Mouse (Mus musculus) hindbrain, embryonic 16.5 days (tissue): Measurements from ENCODE around the gene Pex12. TPM values are rescaled to one million over a fixed set of nuclear protein-coding genes. Genes with fewer than 3 reads are reported as not detected.
A peak's percentile ranks its signal among the peaks of the same experiment; 100 is the strongest.

Experiments
- ATAC-seq: fragments of 200-750 bp; cut with Nextera tagmentation; 2 replicates; pipeline ENCODE4 v1.8.0; 2017; ENCODE audit warnings: moderate TSS enrichment, moderate library complexity
- H3K27ac ChIP-seq: fragments of 300-500 bp; sonication (generic); 2 replicates; pipeline ENCODE4 v1.5.1; 2014; ENCODE audit warnings: low read depth, mild to moderate bottlenecking, control low read depth, low read length, moderate library complexity
- H3K27me3 ChIP-seq: fragments of 300-500 bp; sonication (generic); replicated peaks from 2 replicates; pipeline ENCODE4 v1.6.1; 2014; ENCODE audit warnings: low read length; ENCODE audit not compliant: control insufficient read depth, insufficient read depth
- H3K36me3 ChIP-seq: fragments of 300-500 bp; sonication (generic); 2 replicates; pipeline ENCODE4 v1.6.1; 2014; ENCODE audit warnings: mild to moderate bottlenecking, low read length, moderate library complexity, mixed read lengths; ENCODE audit not compliant: control insufficient read depth, insufficient read depth
- H3K4me1 ChIP-seq: fragments of 300-500 bp; sonication (generic); 2 replicates; pipeline ENCODE4 v1.6.1; 2014; ENCODE audit warnings: low read depth, low read length; ENCODE audit not compliant: control insufficient read depth, insufficient read depth
- H3K4me2 ChIP-seq: fragments of 300-500 bp; sonication (generic); 2 replicates; pipeline ENCODE4 v1.6.1; 2014; ENCODE audit warnings: mild to moderate bottlenecking, low read length, control low read depth, moderate library complexity
- H3K4me3 ChIP-seq: fragments of 300-500 bp; sonication (generic); 2 replicates; pipeline ENCODE4 v1.5.1; 2014; ENCODE audit warnings: mild to moderate bottlenecking, low read length, control low read depth, moderate library complexity
- H3K9ac ChIP-seq: fragments of 300-500 bp; sonication (generic); 2 replicates; pipeline ENCODE4 v1.6.1; 2014; ENCODE audit warnings: low read depth, mild to moderate bottlenecking, control low read depth, low read length, moderate library complexity
- H3K9me3 ChIP-seq: fragments of 300-500 bp; sonication (generic); 2 replicates; pipeline ENCODE4 v1.6.1; 2014; ENCODE audit warnings: mild to moderate bottlenecking, low read length, moderate library complexity; ENCODE audit not compliant: control insufficient read depth
- WGBS: fragments of 180-500 bp; shearing (Covaris S2); extraction: QIAGEN DNeasy Blood & Tissue Kit; methylation state at CpG from one replicate; pipeline ENCODE4 v1.1.7; 2014; 5-methylcytosine and 5-hydroxymethylcytosine counted together
- polyA plus RNA-seq: library from polyadenylated mRNA; unstranded; fragments of >200 nt; fragmentation: Nextera tagmentation; extraction: Ambion mirVana; gene quantifications from 2 replicates; pipeline ENCODE4 v1.2.1, GENCODE M21; 2015

Pex12 gene
- polyA plus RNA-seq, 1 experiment from 2014 or later, result 15.0 TPM

- peaks cover 29% of the 10 kb centered on the region for H3K4me1 ChIP-seq
- H3K27ac ChIP-seq, result no peak overlapping the region
- ATAC-seq, result no peak
- H3K9me3 ChIP-seq, result no peaks in the 10 kb centered on the region
- H3K4me3 ChIP-seq, result no peak overlapping the region
- H3K9ac ChIP-seq, result no peak overlapping the region
- 91% methylated on average over 2 of the region's 2 CpGs for WGBS
- H3K36me3 ChIP-seq, result peaks cover 4% of the 10 kb centered on the region; the same call in 1 of the 2 replicates
- H3K4me2 ChIP-seq, result peak overlapping the region; percentile 80; the same call in 1 of the 2 replicates
- no peaks in the 10 kb centered on the region for H3K27me3 ChIP-seq
Measured at GRCm38 (mm10) chr11:83304485-83304884, 2.1 kb upstream of the Pex12 start.

GRCm38 (mm10) chr11:83303751-83304150 lies 1.4 kb upstream of the Pex12 start:
- no peaks in the 10 kb centered on the region for H3K27me3 ChIP-seq
- peaks cover 4% of the 10 kb centered on the region; the same call in 1 of the 2 replicates for H3K36me3 ChIP-seq
- H3K4me1 ChIP-seq, result peaks cover 29% of the 10 kb centered on the region
- WGBS, result 66% methylated on average over 5 of the region's 5 CpGs
- H3K27ac ChIP-seq, result no peak overlapping the region
- peak overlapping the region; percentile 69 for H3K4me3 ChIP-seq
- H3K9ac ChIP-seq, result peak overlapping the region; percentile 33; the same call in 1 of the 2 replicates
- H3K9me3 ChIP-seq, result no peaks in the 10 kb centered on the region
- peak overlapping the region; percentile 80 for H3K4me2 ChIP-seq
- ATAC-seq, result no peak

GRCm38 (mm10) chr11:83302124-83302523 lies 262 bp downstream of the Pex12 start:
- 10% methylated on average over 10 of the region's 10 CpGs for WGBS
- no peak for ATAC-seq
- Histone ChIP-seq H3K36me3 (no peaks in the 10 kb centered on the region), H3K4me1 (peaks cover 40% of the 10 kb centered on the region), H3K4me2 (peak overlapping the region; percentile 80), H3K9ac (peak overlapping the region; percentile 86), H3K4me3 (peak overlapping the region; percentile 69), H3K27ac (peak overlapping the region; percentile 95), H3K9me3 (no peaks in the 10 kb centered on the region), H3K27me3 (no peaks in the 10 kb centered on the region)

GRCm38 (mm10) chr11:83301431-83301831 lies 955 bp downstream of the Pex12 start:
- ATAC-seq, result no peak
- no peaks in the 10 kb centered on the region for H3K9me3 ChIP-seq
- no peak overlapping the region for H3K4me2 ChIP-seq
- no peak overlapping the region for H3K4me3 ChIP-seq
- H3K4me1 ChIP-seq, result peaks cover 45% of the 10 kb centered on the region
- H3K27ac ChIP-seq, result no peak overlapping the region
- no peak overlapping the region for H3K9ac ChIP-seq
- H3K27me3 ChIP-seq, result no peaks in the 10 kb centered on the region
- H3K36me3 ChIP-seq, result 0 out of 2 replicates have a peak, but pooled peaks cover 2% of the 10 kb centered on the region
- 61% methylated on average over 2 of the region's 2 CpGs for WGBS

- no peak overlapping the region for H3K4me3 ChIP-seq
Measured at GRCm38 (mm10) chr11:83299724-83300123, 2.7 kb downstream of the Pex12 start.

GRCm38 (mm10) chr11:83298225-83299195 lies 3.9 kb downstream of the Pex12 start, which contains the start of gene Ap2b1:
Gene Ap2b1, plus strand, starts transcription at chr11:83299024.
- Histone ChIP-seq H3K4me1 (peaks cover 37% of the 10 kb centered on the region), H3K4me3 (peak within 1 kb of the TSS; percentile 70), H3K27me3 (no peaks in the 10 kb centered on the region), H3K27ac (peak within 1 kb of the TSS; percentile 86), H3K4me2 (peak within 1 kb of the TSS; percentile 92), H3K9ac (peak within 1 kb of the TSS; percentile 89), H3K36me3 (0 out of 2 replicates have a peak, but pooled peaks cover 2% of the 10 kb centered on the region), H3K9me3 (no peaks in the 10 kb centered on the region)
- WGBS, result 2% methylated on average over 56 of the region's 56 CpGs
- peak; percentile 94 for ATAC-seq

More at GRCm38 (mm10) chr11:83299724-83300123, 2.7 kb downstream of the Pex12 start:
- H3K4me1 ChIP-seq, result peaks cover 41% of the 10 kb centered on the region
- H3K36me3 ChIP-seq, result 0 out of 2 replicates have a peak, but pooled peaks cover 2% of the 10 kb centered on the region
- no peak overlapping the region for H3K4me2 ChIP-seq
- no peak overlapping the region for H3K9ac ChIP-seq
- WGBS, result 97% methylated on average over 9 of the region's 9 CpGs
- H3K9me3 ChIP-seq, result no peaks in the 10 kb centered on the region
- no peak for ATAC-seq
- H3K27me3 ChIP-seq, result no peaks in the 10 kb centered on the region
- H3K27ac ChIP-seq, result no peak overlapping the region

GRCm38 (mm10) chr11:83297816-83298215 lies 4.6 kb downstream of the Pex12 start:
- WGBS, result 78% methylated on average over 6 of the region's 6 CpGs
- no peak for ATAC-seq
- H3K27ac ChIP-seq, result no peak overlapping the region

GRCm38 (mm10) chr11:83294133-83294532 lies 8.3 kb downstream of the Pex12 start:
- Histone ChIP-seq H3K9ac (no peak overlapping the region), H3K9me3 (no peaks in the 10 kb centered on the region), H3K4me1 (peaks cover 44% of the 10 kb centered on the region), H3K36me3 (0 out of 2 replicates have a peak, but pooled peaks cover 2% of the 10 kb centered on the region), H3K4me3 (no peak overlapping the region), H3K4me2 (no peak overlapping the region), H3K27ac (no peak overlapping the region), H3K27me3 (no peaks in the 10 kb centered on the region)
- 87% methylated on average over 2 of the region's 2 CpGs for WGBS
- ATAC-seq, result no peak

More at GRCm38 (mm10) chr11:83297816-83298215, 4.6 kb downstream of the Pex12 start:
- Histone ChIP-seq H3K4me2 (peak overlapping the region; percentile 92), H3K4me1 (peaks cover 44% of the 10 kb centered on the region), H3K9ac (peak overlapping the region; percentile 89), H3K36me3 (0 out of 2 replicates have a peak, but pooled peaks cover 2% of the 10 kb centered on the region), H3K27me3 (no peaks in the 10 kb centered on the region), H3K4me3 (peak overlapping the region; percentile 70), H3K9me3 (no peaks in the 10 kb centered on the region)

GRCm38 (mm10) chr11:83293182-83293581 lies 9.2 kb downstream of the Pex12 start:
- 0 out of 2 replicates have a peak, but pooled peaks cover 2% of the 10 kb centered on the region for H3K36me3 ChIP-seq
- ATAC-seq, result no peak
- H3K27me3 ChIP-seq, result no peaks in the 10 kb centered on the region
- 85% methylated on average over 1 of the region's 1 CpGs for WGBS
- peak overlapping the region; percentile 95 for H3K4me2 ChIP-seq
- H3K4me3 ChIP-seq, result peak overlapping the region; percentile 60
- no peaks in the 10 kb centered on the region for H3K9me3 ChIP-seq
- peaks cover 42% of the 10 kb centered on the region for H3K4me1 ChIP-seq
- no peak overlapping the region for H3K27ac ChIP-seq
- H3K9ac ChIP-seq, result no peak overlapping the region
